In the genomic region with DNA sequence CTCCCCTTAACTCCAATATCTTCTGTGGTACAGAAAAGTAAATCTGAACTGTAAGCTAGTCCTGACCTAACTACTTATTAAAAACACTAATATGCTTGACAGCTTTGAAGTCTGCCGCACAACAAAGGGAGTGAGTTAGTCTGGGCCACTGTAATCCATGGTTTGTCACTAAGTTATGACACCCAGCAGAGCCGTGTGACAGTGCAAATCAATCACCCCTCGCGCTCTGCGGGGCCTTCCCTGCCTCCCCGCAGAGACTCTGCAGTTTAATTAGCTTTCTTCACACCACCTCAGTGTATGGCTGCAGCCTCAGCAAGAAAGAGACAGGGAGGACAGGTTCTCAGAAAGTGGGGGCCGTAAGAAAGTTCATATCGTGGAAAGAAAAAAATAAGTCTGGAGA, we compare ENCODE assay signal across 18 mouse cellular contexts. TPM values are rescaled to one million over a fixed set of nuclear protein-coding genes. Genes with fewer than 3 reads are reported as not detected.
A peak's percentile ranks its signal among the peaks of the same experiment; 100 is the strongest.
DNase-seq lines count a peak whose midpoint lies in the region; ATAC-seq and TF ChIP-seq lines count a peak whose summit lies in the region.
"Had no signal": no experiment of that assay in that cellular context is flagged by ENCODE, and none has a peak within 500 bp of the region (broad histone marks: within the 10 kb centered on the region; RNA-seq: fewer than 3 reads in every experiment).

No protein-coding gene starts in this region.

- H3K27me3 ChIP-seq in kidney, postnatal 0 days (ENCODE audit: insufficient read depth, low read length), result no peaks in the 10 kb centered on the region
- H3K27me3 ChIP-seq in kidney, embryonic 16.5 days (ENCODE audit: insufficient read depth, low read length), result no peaks in the 10 kb centered on the region
- no peaks in the 10 kb centered on the region for H3K27me3 ChIP-seq in forebrain, embryonic 14.5 days (replicated peaks; ENCODE audit: control insufficient read depth, insufficient read depth, low read length)
- H3K27me3 ChIP-seq in neural tube, embryonic 15.5 days (replicated peaks), result no peaks in the 10 kb centered on the region
- no peaks in the 10 kb centered on the region for H3K27me3 ChIP-seq in stomach, postnatal 0 days (ENCODE audit: control insufficient read depth, insufficient read depth, low read length)
- H3K27me3 ChIP-seq: lung, embryonic 15.5 days; Patski had no signal

- ATAC-seq in kidney, postnatal 0 days (replicated peaks; ENCODE audit: low FRiP score, low read depth), result no peak
- no peak for ATAC-seq in kidney, embryonic 16.5 days (ENCODE audit: low FRiP score, low TSS enrichment)
- no peak for ATAC-seq in forebrain, embryonic 14.5 days
- peak; percentile 78 for ATAC-seq in neural tube, embryonic 15.5 days (ENCODE audit: low FRiP score)
- no peak for ATAC-seq in stomach, postnatal 0 days (ENCODE audit: low FRiP score, low TSS enrichment)
- ATAC-seq: Patski had no signal

- no peak overlapping the region for H3K4me2 ChIP-seq in kidney, postnatal 0 days (ENCODE audit: low read length)
- no peak overlapping the region for H3K4me2 ChIP-seq in kidney, embryonic 16.5 days (replicated peaks; ENCODE audit: low read depth, low read length)
- no peak overlapping the region for H3K4me2 ChIP-seq in forebrain, embryonic 14.5 days (ENCODE audit: low read length)
- H3K4me2 ChIP-seq in neural tube, embryonic 15.5 days, result no peak overlapping the region
- H3K4me2 ChIP-seq in stomach, postnatal 0 days (replicated peaks; ENCODE audit: low read depth), result no peak overlapping the region
- H3K4me2 ChIP-seq: lung, embryonic 15.5 days had no signal

- no peak overlapping the region for H3K27ac ChIP-seq in kidney, postnatal 0 days
- no peak overlapping the region for H3K27ac ChIP-seq in kidney, embryonic 16.5 days (ENCODE audit: low read length)
- no peak overlapping the region; the same call in 1 of the 2 replicates for H3K27ac ChIP-seq in forebrain, embryonic 14.5 days (ENCODE audit: low read depth, low read length)
- H3K27ac ChIP-seq in neural tube, embryonic 15.5 days (replicated peaks), result peak overlapping the region; percentile 54
- H3K27ac ChIP-seq in stomach, postnatal 0 days (replicated peaks), result no peak overlapping the region
- H3K27ac ChIP-seq: lung, embryonic 15.5 days had no signal

- TF ChIP-seq CTCF in kidney, postnatal 0 days (IDR thresholded peaks at IDR 0.05; ENCODE audit: low read depth), result no peak
- TF ChIP-seq CTCF in stomach, postnatal 0 days (IDR thresholded peaks at IDR 0.05; ENCODE audit: low read depth), result no peak

- peak; percentile 18 for DNase-seq in kidney, postnatal 0 days (ENCODE audit: low spot score)
- peak; percentile 53 for DNase-seq in forebrain, embryonic 14.5 days (ENCODE audit: low spot score)
- peak; percentile 82 for DNase-seq in mesoderm, embryonic 11.5 days (ENCODE audit: low read depth, low spot score)
- no peak for DNase-seq in adrenal gland, adult 18-20 months (ENCODE audit: low spot score in 2 of 2)
- DNase-seq in frontal cortex, postnatal 10 days (ENCODE audit: low spot score in 2 of 2), result no peak
- DNase-seq in stomach, postnatal 0 days (ENCODE audit: low spot score), result no peak
- DNase-seq: adrenal gland, postnatal 36 days; cerebellum, adult 8-10 months; gastrocnemius, postnatal 25 days; kidney, postnatal 14 days; right cerebral cortex, postnatal 4 days had no signal

- H3K36me3 ChIP-seq in kidney, postnatal 0 days (ENCODE audit: insufficient read depth, low read length), result no peaks in the 10 kb centered on the region
- H3K36me3 ChIP-seq in kidney, embryonic 16.5 days (ENCODE audit: insufficient read depth, low read length), result no peaks in the 10 kb centered on the region
- H3K36me3 ChIP-seq in forebrain, embryonic 14.5 days (ENCODE audit: control insufficient read depth, insufficient read depth, low read length), result no peaks in the 10 kb centered on the region
- H3K36me3 ChIP-seq in neural tube, embryonic 15.5 days, result no peaks in the 10 kb centered on the region
- no peaks in the 10 kb centered on the region for H3K36me3 ChIP-seq in stomach, postnatal 0 days (ENCODE audit: control insufficient read depth, insufficient read depth, low read length)
- H3K36me3 ChIP-seq: lung, embryonic 15.5 days had no signal

- no peak overlapping the region for H3K4me3 ChIP-seq in kidney, postnatal 0 days (replicated peaks; ENCODE audit: low read depth, low read length)
- no peak overlapping the region for H3K4me3 ChIP-seq in kidney, embryonic 16.5 days (ENCODE audit: low read length)
- H3K4me3 ChIP-seq in forebrain, embryonic 14.5 days (ENCODE audit: low read depth, low read length), result no peak overlapping the region
- H3K4me3 ChIP-seq in neural tube, embryonic 15.5 days (replicated peaks), result no peak overlapping the region
- H3K4me3 ChIP-seq in stomach, postnatal 0 days (ENCODE audit: low read depth, low read length), result no peak overlapping the region
- H3K4me3 ChIP-seq: lung, embryonic 15.5 days had no signal

- TF ChIP-seq EP300 in stomach, postnatal 0 days (optimal IDR thresholded peaks at IDR 0.05), result no peak

- no peaks in the 10 kb centered on the region for H3K9me3 ChIP-seq in kidney, postnatal 0 days (replicated peaks; ENCODE audit: low read length)
- no peaks in the 10 kb centered on the region for H3K9me3 ChIP-seq in kidney, embryonic 16.5 days (ENCODE audit: low read length)
- no peaks in the 10 kb centered on the region for H3K9me3 ChIP-seq in forebrain, embryonic 14.5 days (replicated peaks; ENCODE audit: control insufficient read depth, low read length)
- H3K9me3 ChIP-seq in neural tube, embryonic 15.5 days (replicated peaks), result no peaks in the 10 kb centered on the region
- no peaks in the 10 kb centered on the region for H3K9me3 ChIP-seq in stomach, postnatal 0 days (ENCODE audit: control insufficient read depth, low read length)
- H3K9me3 ChIP-seq: lung, embryonic 15.5 days had no signal

- 0 out of 2 replicates have a peak, but pooled peaks cover 4% of the 10 kb centered on the region for H3K4me1 ChIP-seq in kidney, postnatal 0 days (replicated peaks; ENCODE audit: insufficient read depth, low read length)
- peaks cover 12% of the 10 kb centered on the region for H3K4me1 ChIP-seq in kidney, embryonic 16.5 days (ENCODE audit: insufficient read depth, low read length)
- peaks cover 16% of the 10 kb centered on the region for H3K4me1 ChIP-seq in forebrain, embryonic 14.5 days (ENCODE audit: control insufficient read depth, insufficient read depth, low read length)
- H3K4me1 ChIP-seq in neural tube, embryonic 15.5 days, result peaks cover 18% of the 10 kb centered on the region
- no peaks in the 10 kb centered on the region for H3K4me1 ChIP-seq in stomach, postnatal 0 days (replicated peaks; ENCODE audit: control insufficient read depth, insufficient read depth)

- WGBS in kidney, postnatal 0 days, result 14% methylated on average over 8 of the region's 8 CpGs
- 12% methylated on average over 8 of the region's 8 CpGs for WGBS in kidney, embryonic 16.5 days
- WGBS in forebrain, embryonic 14.5 days, result 4% methylated on average over 8 of the region's 8 CpGs
- 4% methylated on average over 8 of the region's 8 CpGs for WGBS in neural tube, embryonic 15.5 days
- WGBS in stomach, postnatal 0 days, result 32% methylated on average over 8 of the region's 8 CpGs

- no peak overlapping the region for H3K9ac ChIP-seq in kidney, postnatal 0 days (ENCODE audit: low read depth, low read length)
- no peak overlapping the region for H3K9ac ChIP-seq in kidney, embryonic 16.5 days (replicated peaks; ENCODE audit: low read length)
- H3K9ac ChIP-seq in forebrain, embryonic 14.5 days (ENCODE audit: low read length), result no peak overlapping the region
- no peak overlapping the region for H3K9ac ChIP-seq in neural tube, embryonic 15.5 days (replicated peaks)
- H3K9ac ChIP-seq in stomach, postnatal 0 days (ENCODE audit: low read length), result no peak overlapping the region
- H3K9ac ChIP-seq: lung, embryonic 15.5 days had no signal

RNA-seq across cellular contexts. Expression of a gene that starts 37.4 kb away (rescaled TPM):
- not detected in 2 replicates for polyA plus RNA-seq in kidney, postnatal 0 days (2015; fragmentation: Nextera tagmentation; extraction: Ambion mirVana)
- not detected in 2 replicates for polyA plus RNA-seq in kidney, embryonic 16.5 days (2015; fragmentation: Nextera tagmentation; extraction: Ambion mirVana)
- not detected in 2 replicates for polyA plus RNA-seq in forebrain, embryonic 14.5 days (2014; fragmentation: Nextera tagmentation; extraction: Ambion mirVana)
- not detected in 2 replicates for polyA plus RNA-seq in neural tube, embryonic 15.5 days (2015; fragmentation: Nextera tagmentation; extraction: Ambion mirVana)
- total RNA-seq in adrenal gland, adult 18-20 months (2021), result not detected
- not detected in 2 replicates for polyA plus RNA-seq in stomach, postnatal 0 days (2015; fragmentation: Nextera tagmentation; extraction: Ambion mirVana)
- total RNA-seq: adrenal gland, postnatal 36 days; gastrocnemius, postnatal 25 days; left cerebral cortex, postnatal 14 days had no signal
- polyA plus RNA-seq: C2C12; heart, postnatal 0 days; Patski had no signal

Comparison
In these comparisons a context has a peak if more than half of its experiments do, and no peak if none do; other contexts are left out.
1. DNase-seq: peak in kidney, postnatal 0 days (single experiment), forebrain, embryonic 14.5 days (single experiment) and mesoderm, embryonic 11.5 days (single experiment); none in adrenal gland, adult 18-20 months (0 of 2), frontal cortex, postnatal 10 days (0 of 2) and stomach, postnatal 0 days (single experiment).